Mouse (Mus musculus): Measurements from ENCODE around the gene Rcor3. TPM values are rescaled to one million over a fixed set of nuclear protein-coding genes. Genes with fewer than 3 reads are reported as not detected.
A peak's percentile ranks its signal among the peaks of the same experiment; 100 is the strongest.

The Rcor3 gene
- total and polyA plus RNA-seq, 3 experiments: 1.5 to 3.9 (median 3.1) TPM

DNA sequence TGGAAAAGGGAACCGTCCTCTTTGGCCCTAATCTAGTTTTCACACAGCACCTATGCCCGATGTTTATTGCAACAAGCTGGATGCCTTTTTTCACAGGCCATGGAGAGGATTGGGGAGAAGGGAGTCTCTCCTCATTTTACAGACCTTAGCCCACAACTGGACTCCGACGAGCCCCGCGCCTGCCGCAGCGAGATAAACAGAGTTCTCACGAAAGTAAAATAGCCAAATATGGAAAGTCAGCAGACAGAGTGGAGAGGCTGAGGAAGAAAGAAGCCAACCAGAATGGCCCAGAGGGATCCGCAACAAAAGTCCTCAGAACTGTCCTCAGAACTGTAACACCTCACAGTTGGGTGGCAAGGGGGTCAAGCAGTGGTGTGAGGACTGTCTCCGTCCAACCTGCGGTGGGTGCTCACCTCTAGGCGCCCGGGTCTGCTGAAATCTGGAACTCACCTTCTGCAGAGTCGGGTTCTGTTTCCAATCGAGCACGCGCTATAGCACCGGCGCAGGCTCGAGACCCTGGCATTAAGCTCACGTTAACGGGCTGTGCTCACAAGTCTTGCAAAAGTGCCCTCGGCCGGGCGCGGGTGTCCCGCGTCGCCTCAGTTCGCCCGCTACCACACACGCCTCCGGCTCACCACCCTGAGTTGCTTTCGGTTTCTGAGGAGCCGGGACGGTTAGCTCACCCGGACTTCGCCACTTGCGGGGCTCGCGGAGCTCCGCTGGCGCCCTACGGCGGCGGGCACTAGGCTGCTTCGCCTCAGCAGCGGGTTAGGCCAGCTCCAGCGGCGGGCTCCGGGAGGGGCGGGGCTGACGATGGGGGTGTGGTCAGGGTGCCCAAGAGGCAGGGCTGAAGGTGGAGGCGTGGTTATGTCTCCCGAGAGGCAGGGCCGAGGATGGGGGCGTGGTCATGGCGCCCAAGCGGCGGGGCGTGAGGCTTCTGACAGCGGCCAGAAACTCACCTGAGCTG lies 45.8 kb downstream of the Rcor3 start, which contains the start of gene Traf5:
TSS of gene Traf5 (minus strand) at position 754 of the 967 bp plus-strand sequence.
- Histone ChIP-seq H3K36me3 (replicated peaks in 1 of 2; ENCODE audit: control insufficient read depth in 1 of 2, insufficient read depth in 1 of 2, low read length in 1 of 2) (peaks cover 0 to 14% of the 10 kb centered on the region in 2 experiments), H3K27ac (ENCODE audit: insufficient read depth, low read depth) (peak within 1 kb of the TSS; percentile 63), H3K27me3 (replicated peaks) (no peaks in the 10 kb centered on the region), H3K4me2 (ENCODE audit: insufficient read depth, low read depth, poor library complexity, severe bottlenecking) (peak within 1 kb of the TSS; percentile 99), H3K9ac (ENCODE audit: insufficient read depth, low read depth) (peak within 1 kb of the TSS; percentile 67), H3K9me3 (replicated peaks; ENCODE audit: low read length) (no peaks in the 10 kb centered on the region), H3K4me3 (replicated peaks in 1 of 3; ENCODE audit: low read depth in 2 of 3, low read length in 2 of 3, poor library complexity in 1 of 3) (peak within 1 kb of the TSS; percentile 76 to 78 (median 77)), H3K79me2 (replicated peaks; ENCODE audit: control insufficient read depth, extremely low read depth, insufficient read depth, poor library complexity, severe bottlenecking) (peaks cover 2% of the 10 kb centered on the region), H3K4me1 (ENCODE audit: control insufficient read depth in 1 of 2, insufficient read depth in 2 of 2) (peaks cover 19 to 35% of the 10 kb centered on the region in 2 experiments)
- DNase-seq (ENCODE audit: extremely low read depth): peak; percentile 94
- dilution Hi-C loops (cut with MboI; ENCODE audit: extremely low pct_ligation_motif_present, extremely low pct_unique_long_range_greater_than_20kb, low sequenced_read_pairs): no loop called here
- in situ Hi-C loops (cut with MboI; ENCODE audit: low pct_ligation_motif_present, low pct_unique_long_range_greater_than_20kb, low sequenced_read_pairs): no loop called here
- peak; percentile 51 for TF ChIP-seq IRF4 (IDR thresholded peaks at IDR 0.05; ENCODE audit: low read depth, low read length)
- TF ChIP-seq ZKSCAN1 (IDR thresholded peaks at IDR 0.05; ENCODE audit: borderline replicate concordance, low read depth, low read length): no peak
- peak; percentile 54 for TF ChIP-seq SMC3 (IDR thresholded peaks at IDR 0.05; ENCODE audit: low read depth, low read length)
- TF ChIP-seq SIN3A (IDR thresholded peaks at IDR 0.05; ENCODE audit: low read length): peak; percentile 50
- peak; percentile 64; the same call in 1 of the 2 replicates for TF ChIP-seq RCOR1 (conservative IDR thresholded peaks at IDR 0.05; ENCODE audit: low read depth, low read length)
- TF ChIP-seq ZC3H11A (IDR thresholded peaks at IDR 0.05; ENCODE audit: low read depth, low read length): no peak
- 0 out of 2 replicates have a peak, but pooled peaks have one; percentile 60 for TF ChIP-seq MAZ (IDR thresholded peaks at IDR 0.05; ENCODE audit: low read depth, low read length)
- peak; percentile 71 for TF ChIP-seq NELFE (IDR thresholded peaks at IDR 0.05; ENCODE audit: low read depth, low read length)
- TF ChIP-seq PAX5 (IDR thresholded peaks at IDR 0.05; ENCODE audit: low read length): no peak
- peak; percentile 22 for TF ChIP-seq RAD21 (IDR thresholded peaks at IDR 0.05; ENCODE audit: low read depth, low read length)
- TF ChIP-seq EP300 (IDR thresholded peaks at IDR 0.05; ENCODE audit: low read length): no peak
- TF ChIP-seq MYC (IDR thresholded peaks at IDR 0.05; ENCODE audit: low read depth, low read length): peak; percentile 64; the same call in 1 of the 2 replicates
- TF ChIP-seq CHD1 (IDR thresholded peaks at IDR 0.05; ENCODE audit: low read depth, low read length): no peak; the same call in 1 of the 2 replicates
- no peak for TF ChIP-seq HCFC1 (IDR thresholded peaks at IDR 0.05; ENCODE audit: low read depth, low read length)
- peak; percentile 92; the same call in 1 of the 2 replicates for TF ChIP-seq UBTF (IDR thresholded peaks at IDR 0.05; ENCODE audit: low read depth, low read length)
- TF ChIP-seq E2F4 (IDR thresholded peaks at IDR 0.05; ENCODE audit: insufficient replicate concordance, low read depth, low read length): 0 out of 2 replicates have a peak, but pooled peaks have one; percentile 10
- no peak for TF ChIP-seq JUN (IDR thresholded peaks at IDR 0.05; ENCODE audit: insufficient read depth, low read depth, low read length)
- TF ChIP-seq MAX (IDR thresholded peaks at IDR 0.05; ENCODE audit: low read length): 0 out of 2 replicates have a peak, but pooled peaks have one; percentile 69
- peak; percentile 73 for TF ChIP-seq BHLHE40 (IDR thresholded peaks at IDR 0.05; ENCODE audit: low read depth, low read length)
- no peak for TF ChIP-seq POLR2AphosphoS2 (IDR thresholded peaks at IDR 0.05; ENCODE audit: low read depth, low read length)
- 0 out of 2 replicates have a peak, but pooled peaks have one; percentile 51 for TF ChIP-seq TBP (conservative IDR thresholded peaks at IDR 0.05; ENCODE audit: low read depth, low read length)
- TF ChIP-seq MXI1 (IDR thresholded peaks at IDR 0.05; ENCODE audit: low read depth, low read length): peak; percentile 48
- no peak for TF ChIP-seq MAFK (IDR thresholded peaks at IDR 0.05; ENCODE audit: insufficient replicate concordance, low read length)
- peak; percentile 70; the same call in 1 of the 2 replicates for TF ChIP-seq TCF12 (IDR thresholded peaks at IDR 0.05; ENCODE audit: low read depth, low read length)
- no peak for TF ChIP-seq ELF1 (IDR thresholded peaks at IDR 0.05; ENCODE audit: low read depth, low read length)
- TF ChIP-seq CTCF (conservative IDR thresholded peaks at IDR 0.05 in 1 of 2, IDR thresholded peaks at IDR 0.05 in 1 of 2; ENCODE audit: low read depth in 2 of 2, low read length in 2 of 2): peak in 1 of 2 experiments; percentile 44; a peak in 2 of 4 replicates
- TF ChIP-seq KAT2A (IDR thresholded peaks at IDR 0.05; ENCODE audit: insufficient replicate concordance, low read length): no peak
- TF ChIP-seq NRF1 (IDR thresholded peaks at IDR 0.05; ENCODE audit: low read depth, low read length): peak; percentile 39; the same call in 1 of the 2 replicates
- no peak for TF ChIP-seq GABPA (IDR thresholded peaks at IDR 0.05; ENCODE audit: insufficient replicate concordance, low read depth, low read length)
- no peak for TF ChIP-seq USF1 (IDR thresholded peaks at IDR 0.05; ENCODE audit: low read depth, low read length)
- TF ChIP-seq ZMIZ1 (IDR thresholded peaks at IDR 0.05; ENCODE audit: low read depth, low read length): peak; percentile 70
- no peak for TF ChIP-seq ZNF384 (IDR thresholded peaks at IDR 0.05; ENCODE audit: low read depth, low read length)
- TF ChIP-seq CHD2 (IDR thresholded peaks at IDR 0.05; ENCODE audit: low read length): no peak; the same call in 1 of the 2 replicates
- TF ChIP-seq ETS1 (conservative IDR thresholded peaks at IDR 0.05; ENCODE audit: low read depth, low read length): peak; percentile 23
- TF ChIP-seq POLR2A (IDR thresholded peaks at IDR 0.05; ENCODE audit: low read depth, low read length): peak; percentile 87
- TF ChIP-seq USF2 (conservative IDR thresholded peaks at IDR 0.05; ENCODE audit: low read depth, low read length): no peak
- no peak for TF ChIP-seq JUND (conservative IDR thresholded peaks at IDR 0.05; ENCODE audit: low read depth, low read length)

All from CH12.LX (cell line).